Mouse (Mus musculus) myocyte (in vitro differentiated cells): Measurements from ENCODE around the gene Dpm1.

ENCODE experiments used
- CEBPB ChIP-seq: IDR thresholded peaks from 2 replicates; pipeline ENCODE4 v1.6.1; 2011; ENCODE audit warnings: mild to moderate bottlenecking, moderate library complexity; ENCODE audit not compliant: poor library complexity, insufficient read depth, severe bottlenecking
- MAX ChIP-seq: IDR thresholded peaks from one replicate; pipeline ENCODE4 v1.6.1; 2011; ENCODE audit warnings: low read depth, mild to moderate bottlenecking, control low read depth
- POLR2A ChIP-seq: IDR thresholded peaks from one replicate; pipeline ENCODE4 v1.6.1; 2011; ENCODE audit warnings: low read depth, mild to moderate bottlenecking, control low read depth, moderate library complexity; ENCODE audit not compliant: insufficient read length
- REST ChIP-seq: IDR thresholded peaks from one replicate; pipeline ENCODE4 v1.6.1; 2011; ENCODE audit warnings: mild to moderate bottlenecking, control low read depth, moderate library complexity; ENCODE audit not compliant: insufficient read depth, insufficient read length

- TF ChIP-seq REST = no peak
- TF ChIP-seq POLR2A = no peak
- TF ChIP-seq MAX = no peak
- no peak for TF ChIP-seq CEBPB
These were observed 16.5 kb downstream of the Dpm1 start for GRCm38 (mm10) chr2:168213788-168214397.
